Mouse (Mus musculus) embryo, embryonic 10.5 days (tissue): ENCODE measurements at regions not wholly inside any gene's neighbourhood (a gene's known extent, or its start where the extent isn't known, plus 50 kb on each side); places are given as distances from the start of the nearest gene placed in this dataset.

Experiments
- DNase-seq: peaks from one replicate; pipeline ENCODE4 v3.0.0-alpha.2; 2015; ENCODE audit warnings: low spot score

DNA sequence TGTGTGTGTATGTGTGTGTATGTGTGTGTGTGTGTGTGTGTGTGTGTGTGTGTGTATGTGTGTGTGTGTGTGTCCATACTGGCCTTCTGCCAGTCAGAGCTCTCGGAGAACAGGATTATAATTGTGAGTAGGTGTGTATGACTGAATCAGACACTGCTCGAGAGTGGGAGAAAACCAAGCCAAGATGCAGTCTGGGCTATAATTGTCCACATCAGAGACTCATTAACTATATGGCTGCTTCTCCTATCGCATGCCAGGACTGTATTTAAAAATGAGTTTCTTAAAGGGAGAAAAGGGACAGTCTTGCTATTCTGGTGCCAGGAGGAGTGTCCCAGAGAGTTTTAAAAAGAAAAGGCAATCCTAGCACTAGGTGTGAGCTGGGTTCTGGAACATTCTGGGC lies 58.7 kb upstream of the Adpgk start:
- no peak for DNase-seq

DNA sequence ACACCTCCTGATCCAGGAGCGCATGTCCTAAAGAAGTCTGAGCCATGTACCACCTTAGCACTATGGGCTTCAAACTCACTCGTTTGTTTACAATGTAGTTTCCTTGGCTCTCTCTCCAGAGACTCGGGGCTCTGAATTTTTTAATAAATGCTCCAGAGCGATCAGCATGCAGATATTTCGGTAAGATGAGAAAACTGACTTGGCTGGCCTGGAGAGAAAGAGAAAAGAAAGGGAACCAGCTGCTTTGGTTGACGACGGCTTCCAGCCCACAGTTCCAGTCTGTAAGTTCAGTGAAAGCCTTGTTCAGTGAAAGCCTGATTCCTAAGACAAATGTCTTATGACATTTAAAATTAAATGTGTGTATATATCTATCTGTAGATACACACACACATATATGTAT lies 59.4 kb upstream of the Adpgk start:
- no peak for DNase-seq

DNA sequence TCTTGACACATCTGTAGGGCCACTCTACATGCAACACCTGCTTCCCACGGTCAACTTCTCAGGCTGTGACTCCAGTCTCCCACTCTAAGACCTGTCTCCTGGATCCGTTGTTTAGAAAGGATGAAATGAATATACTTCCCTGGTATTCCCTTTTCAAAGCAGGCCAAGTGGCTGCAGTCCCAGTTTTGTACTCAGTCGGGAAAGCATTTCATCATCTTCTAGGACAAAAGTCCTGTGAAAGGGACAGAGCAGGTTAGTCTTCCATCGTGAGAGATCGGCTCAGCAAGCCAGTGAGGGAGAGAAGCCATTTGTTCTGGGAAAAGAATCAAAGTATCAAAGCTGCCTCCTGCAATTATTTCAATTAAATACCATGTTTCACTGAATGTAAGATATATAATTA lies 60.2 kb upstream of the Adpgk start:
- no peak for DNase-seq

DNA sequence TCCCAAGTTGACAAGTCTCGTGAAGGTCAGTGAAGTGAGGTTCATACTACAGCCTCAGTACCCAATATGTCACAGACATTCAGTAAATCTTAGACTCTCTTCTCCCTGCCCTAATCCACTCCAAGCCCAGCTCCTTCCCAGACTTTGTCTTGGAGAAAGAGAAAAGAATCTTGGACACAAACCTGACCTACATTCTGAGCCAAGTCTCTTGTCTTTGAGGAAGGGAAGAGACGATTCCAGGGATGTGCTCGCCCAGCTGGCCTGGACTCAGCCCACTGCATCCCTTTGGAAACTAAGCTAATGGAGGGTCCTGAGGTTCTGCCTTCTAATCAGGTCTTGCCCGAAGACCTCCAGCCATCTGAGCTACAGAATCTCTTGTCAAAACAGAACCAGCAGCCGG lies 61.2 kb upstream of the Adpgk start:
- no peak for DNase-seq

DNA sequence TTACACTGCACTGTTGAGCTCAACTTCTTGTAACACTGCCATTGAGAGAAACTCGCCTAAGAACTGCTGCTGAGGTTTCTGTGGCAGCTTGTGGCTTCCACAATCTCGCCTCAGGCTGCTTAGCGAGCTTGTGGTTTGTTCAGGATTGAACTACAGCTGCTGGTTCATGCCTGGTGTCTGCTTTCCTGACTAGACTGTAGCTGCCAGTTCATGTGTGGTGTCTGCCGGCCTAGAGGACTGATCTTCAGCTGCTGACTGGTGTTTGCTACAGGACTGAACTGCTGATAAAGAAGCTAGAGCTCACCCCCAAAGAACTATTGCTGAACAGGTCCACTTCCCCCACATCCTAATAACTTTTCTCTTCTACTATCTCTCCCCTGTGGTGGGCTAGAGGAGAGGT lies 63.4 kb upstream of the Adpgk start:
- DNase-seq = no peak

DNA sequence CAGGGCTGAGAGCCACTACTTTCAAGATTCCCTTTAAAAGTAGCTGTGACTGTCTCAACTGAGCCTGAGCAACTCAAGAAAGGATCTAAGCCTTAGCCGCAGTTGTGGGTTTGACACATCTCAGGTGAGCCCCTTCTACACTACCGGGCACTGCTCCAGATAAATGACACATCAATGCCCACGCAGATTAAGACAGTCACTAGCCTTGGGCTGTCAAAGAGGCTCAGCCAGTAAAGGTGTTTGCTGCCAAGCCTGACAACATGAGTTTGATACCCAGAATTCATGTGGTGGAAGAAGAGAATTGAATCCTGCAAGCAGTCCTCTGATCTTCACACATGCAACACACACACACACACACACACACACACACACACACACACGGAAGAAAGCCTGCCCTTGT lies 65.0 kb upstream of the Adpgk start:
- DNase-seq = no peak

DNA sequence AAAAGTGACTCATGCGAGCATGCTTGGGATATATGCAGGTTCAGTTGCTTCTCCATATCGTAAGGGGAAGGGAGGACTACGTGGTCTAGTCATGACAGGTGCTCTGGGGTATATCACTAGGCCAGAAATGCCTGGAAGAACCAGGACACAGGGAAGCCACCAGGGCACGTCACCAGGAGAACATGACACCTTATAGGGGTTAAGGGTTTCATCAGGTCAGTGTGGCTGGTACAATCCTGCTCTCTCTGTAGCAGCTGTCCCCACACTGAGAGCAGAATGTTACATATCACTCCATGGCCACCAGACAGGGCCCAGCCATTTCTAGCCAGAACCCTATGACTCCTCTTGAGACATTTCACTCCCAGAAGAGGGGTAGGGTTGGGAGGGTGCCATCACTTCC lies 72.1 kb upstream of the Adpgk start:
- DNase-seq = no peak

DNA sequence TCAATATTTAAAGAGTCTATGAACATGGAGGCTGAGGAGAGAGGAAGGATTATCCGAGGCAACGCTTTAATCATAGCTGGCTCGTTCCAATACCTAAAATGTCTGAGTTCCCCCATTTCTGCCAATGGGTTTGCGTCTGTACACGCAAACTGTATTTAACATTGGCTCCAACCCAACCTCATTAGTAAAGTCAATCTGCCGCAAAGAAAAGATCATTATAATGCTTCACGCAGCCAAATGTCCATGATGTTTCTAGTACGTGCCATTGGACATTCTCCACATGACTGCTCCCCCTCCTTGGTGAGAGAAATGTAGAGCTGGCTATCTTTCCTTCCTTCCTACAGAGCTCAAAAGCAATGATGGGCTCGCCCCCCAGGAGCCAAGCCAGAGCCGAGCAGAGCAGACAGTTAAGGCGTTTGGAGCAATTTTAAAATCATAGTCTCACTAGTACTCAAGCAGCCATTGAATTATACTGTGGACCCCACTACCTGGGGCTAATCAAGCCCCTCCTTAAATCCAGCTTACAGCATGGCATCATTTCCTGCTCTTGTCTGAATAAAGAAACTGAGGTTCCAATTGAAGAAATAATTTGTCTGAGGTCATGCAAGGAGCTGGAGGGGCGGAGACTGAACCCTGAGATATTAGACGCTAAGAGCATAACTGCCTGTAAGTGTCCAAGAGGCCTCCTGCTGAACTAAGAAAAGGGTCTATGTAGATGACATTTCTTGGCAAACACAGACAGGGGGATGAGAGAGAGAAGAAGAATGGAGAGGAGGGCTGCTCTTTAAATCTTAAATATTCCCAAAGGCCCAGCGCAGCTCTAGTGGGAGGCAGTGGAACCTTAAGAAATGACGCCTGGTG lies 88.5 kb upstream of the Adpgk start:
- DNase-seq = no peak

DNA sequence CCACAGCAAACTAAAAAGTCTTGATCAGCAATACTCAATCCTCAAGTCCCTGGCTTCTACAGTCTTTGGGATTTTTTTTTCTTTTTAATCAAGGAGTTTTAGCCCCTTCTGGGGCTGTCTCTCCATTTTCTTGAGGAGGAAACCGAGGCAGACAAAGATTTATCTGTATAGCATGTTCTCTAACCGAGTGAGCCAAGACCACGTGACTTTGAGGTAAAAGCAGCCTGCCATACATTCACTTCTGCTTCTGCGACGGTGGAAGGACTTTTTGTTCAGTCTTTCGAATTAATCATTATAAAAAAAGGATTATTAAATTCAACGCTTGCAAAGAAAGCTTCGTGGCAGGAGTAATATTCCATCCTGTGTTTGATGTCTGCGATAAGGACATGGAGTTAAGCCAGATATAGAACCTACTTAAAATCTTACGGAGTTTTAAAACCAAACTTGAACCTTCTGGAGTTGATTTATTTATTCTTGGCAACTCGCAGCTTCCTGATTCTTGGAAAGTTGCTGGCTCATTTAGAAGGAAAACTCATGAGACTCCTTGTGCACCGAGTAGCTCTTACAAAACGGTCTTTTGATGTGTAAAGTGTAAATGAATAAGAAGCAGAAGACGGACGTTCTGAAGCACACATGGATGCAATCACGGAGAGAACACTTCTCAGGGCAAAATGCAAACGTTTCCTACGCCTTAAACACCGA lies 91.7 kb upstream of the Adpgk start:
- DNase-seq = no peak

DNA sequence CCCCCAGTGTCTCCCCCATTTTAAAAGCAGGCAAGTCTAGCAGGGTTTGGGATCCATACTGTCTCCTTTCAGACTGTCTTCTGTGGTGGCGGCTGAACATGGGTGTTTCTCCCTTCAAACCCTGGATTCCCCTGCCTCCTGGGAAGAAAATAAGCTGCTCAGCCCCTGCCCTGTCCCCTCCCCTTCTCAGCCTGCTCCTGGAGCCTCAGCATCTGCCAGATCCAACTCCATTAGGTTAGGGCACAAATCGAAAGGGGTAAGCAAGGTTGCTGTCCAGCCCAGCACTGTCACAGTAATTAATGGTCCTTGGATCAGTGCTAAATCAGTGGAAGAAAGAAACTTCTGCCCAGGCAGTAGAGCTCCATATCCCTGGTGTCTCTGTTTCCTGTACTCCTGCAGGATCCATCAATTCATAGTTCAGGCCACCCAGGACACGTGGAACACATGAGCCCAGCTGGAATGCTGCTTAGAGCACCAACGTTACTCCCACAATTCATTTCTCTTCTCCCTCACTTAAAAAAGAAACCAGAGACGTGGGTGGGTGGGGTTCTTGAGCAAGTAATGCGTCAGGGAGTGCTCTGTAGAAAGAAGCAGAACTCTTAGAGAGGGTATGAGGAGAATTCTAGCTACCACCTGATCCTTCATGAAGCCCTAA lies 93.0 kb upstream of the Adpgk start:
- DNase-seq = peak; percentile 29

DNA sequence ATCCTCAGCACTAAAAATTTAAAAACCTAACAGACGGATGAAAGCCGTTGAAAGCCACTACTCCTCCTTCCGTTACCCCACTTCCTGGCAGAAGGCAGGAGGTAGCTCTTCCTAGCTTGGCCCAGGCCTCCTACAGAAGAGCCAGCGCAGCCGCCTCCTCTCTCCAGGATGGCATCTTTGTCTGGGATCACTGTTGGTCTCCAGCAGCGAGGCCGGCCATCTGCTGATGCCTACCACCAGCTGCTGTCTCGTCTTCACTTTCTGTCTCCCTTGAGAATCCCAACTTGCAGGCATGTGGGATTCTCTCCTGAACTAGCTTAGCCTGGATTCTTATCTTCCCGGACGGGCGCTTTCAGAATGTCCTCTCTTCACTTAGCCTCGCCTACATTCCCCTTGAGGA lies 93.9 kb upstream of the Adpgk start:
- no peak for DNase-seq

DNA sequence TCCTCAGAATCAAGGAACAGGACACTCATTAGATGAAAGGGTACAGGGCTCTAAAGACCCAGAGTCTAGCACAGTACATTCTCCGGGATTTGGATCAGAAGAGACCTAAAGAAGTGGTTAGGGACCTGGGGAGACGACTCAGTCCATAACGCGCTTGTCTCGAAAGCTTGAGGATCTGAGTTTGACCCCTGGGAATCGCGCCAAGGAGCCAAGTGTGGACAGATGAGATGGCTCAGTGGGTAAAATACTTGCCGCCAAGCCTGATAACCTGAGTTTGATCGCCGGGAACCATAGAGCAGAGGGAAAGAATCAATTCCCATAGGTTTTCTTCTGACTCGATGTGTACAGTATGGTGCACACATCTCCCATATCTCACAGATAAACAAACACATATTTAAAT lies 97.4 kb upstream of the Adpgk start:
- DNase-seq = no peak

DNA sequence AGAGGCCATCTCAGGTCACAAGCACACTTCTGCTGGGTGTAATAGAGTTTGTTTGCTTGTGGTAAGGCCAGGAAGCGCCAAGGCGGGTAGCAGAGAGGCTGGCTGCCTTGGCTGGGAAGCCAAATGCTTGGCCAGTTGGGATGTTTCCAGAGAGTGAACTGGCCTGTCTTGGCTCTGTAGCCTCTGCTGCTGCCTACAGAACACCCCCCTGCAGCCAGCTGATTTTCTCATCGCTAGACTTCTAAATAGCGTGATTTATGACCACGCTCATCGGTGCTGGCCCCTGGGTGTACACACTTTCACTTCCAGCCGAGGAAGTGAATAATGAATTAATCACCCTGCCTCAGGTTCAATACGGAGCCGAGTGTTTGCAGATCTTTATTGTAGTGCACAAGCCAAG lies 102.2 kb upstream of the Adpgk start:
- DNase-seq = peak; percentile 68

DNA sequence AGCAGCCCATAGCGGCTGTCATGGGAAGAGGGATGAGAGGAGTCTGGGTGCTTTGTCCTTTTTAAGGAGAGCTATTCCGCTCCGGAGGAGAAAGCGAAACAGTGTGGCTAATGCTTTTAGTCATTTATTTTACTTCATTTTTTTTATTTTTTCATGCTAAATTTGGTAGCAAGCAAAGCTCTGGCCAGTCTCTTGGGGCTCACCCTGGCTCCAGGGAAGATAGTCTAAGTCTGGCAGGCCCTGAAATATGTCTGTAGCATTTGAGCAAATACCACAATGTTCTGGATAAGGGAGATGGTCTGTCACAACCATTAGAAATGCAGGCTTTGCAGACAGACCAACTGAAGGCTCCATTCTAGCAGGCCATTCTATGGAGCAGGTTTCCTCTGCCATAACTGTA lies 102.9 kb upstream of the Adpgk start:
- peak; percentile 10 for DNase-seq

DNA sequence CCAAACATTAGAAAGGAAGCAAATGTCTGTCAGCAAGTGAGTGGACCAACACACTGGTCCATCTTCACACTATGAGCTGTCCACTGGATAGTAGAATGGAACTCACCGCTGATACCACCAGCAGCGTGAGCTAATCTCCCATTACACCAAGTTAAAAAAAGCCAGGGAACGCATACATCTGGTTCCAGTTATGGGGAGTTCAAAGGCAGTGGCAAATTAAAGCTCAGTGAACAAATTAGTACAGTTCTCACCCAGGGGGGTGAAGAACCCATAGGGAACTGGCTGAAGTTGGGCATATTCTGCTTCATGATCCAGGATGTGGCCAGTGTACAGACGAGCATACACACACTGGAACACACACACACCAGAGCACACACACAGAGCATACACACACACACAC lies 105.0 kb upstream of the Adpgk start:
- peak; percentile 57 for DNase-seq

DNA sequence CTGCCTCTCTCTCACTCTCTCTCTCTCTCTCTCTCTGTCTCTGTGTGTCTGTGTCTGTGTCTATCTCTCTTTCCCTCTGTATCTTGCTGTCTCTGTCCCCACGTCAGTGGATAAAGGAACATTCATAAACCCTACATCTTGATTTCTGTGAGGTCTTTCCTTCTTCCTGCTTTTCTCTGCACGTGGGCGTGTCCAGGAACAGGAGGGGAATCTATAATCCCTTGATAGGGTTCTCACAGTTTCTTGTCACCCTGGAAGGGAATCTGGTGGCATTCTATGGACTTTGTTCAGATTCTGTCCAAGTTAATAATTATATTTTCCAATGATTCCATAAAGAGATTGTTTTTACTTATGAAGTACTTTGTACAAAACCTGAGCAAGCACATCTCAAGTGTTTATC lies 107.3 kb upstream of the Adpgk start:
- DNase-seq = no peak

DNA sequence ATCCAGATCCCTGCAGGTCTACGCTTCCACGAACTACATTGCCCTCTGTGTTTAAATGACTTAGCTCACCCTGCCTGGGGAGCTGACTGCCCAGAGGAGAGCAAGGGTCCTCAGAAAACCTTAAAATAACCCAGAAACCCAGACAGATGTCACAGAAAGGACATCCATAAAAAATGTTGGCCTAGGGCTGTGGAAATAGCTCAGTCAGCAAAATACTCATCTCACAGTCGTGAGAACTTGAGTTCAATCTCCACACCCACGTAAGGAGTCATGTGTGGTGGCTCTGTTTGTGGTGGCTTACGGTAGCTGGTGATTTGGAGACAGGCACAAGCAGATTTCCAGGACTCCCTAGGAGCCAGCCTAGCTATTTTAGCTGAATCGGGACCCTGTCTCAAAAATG lies 108.5 kb upstream of the Adpgk start:
- DNase-seq = no peak

DNA sequence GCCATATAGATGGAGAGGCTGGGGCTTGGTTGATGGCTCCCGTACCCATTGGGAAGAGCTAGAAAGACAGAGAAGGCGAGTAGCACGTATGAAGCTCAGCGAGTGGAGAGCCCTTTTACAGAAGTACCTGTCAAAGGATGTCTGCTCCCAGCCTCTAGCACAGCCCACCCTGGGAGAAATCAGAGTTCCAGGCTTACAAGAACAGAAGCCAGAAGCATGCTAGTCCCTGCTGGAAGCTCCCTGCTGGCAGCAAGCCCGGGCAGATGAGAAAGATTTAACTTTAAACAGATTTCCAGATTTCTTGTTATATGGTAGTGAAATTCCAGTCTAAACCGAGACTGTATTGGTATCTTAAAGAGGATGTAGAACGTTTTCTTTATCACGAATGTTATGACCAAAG lies 108.9 kb upstream of the Adpgk start:
- no peak for DNase-seq

DNA sequence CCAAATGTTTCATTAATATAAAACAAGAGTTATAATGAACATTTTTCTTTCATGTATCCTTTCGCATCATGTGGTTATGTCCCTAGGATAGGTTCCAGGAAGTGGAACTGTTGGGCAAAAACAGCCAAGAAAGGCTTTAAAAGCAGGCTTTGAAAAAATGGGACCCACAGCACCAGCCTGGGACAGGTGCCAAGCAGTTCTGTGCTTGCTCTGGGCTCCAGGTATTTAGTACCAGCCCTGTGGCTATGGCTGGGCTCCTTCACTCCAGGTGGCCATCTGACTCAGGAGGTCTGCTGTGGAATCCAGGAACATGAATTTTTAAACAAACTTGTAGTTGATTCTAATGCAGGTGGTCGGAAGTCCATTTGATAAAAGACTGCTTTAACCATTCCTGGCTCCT lies 119.8 kb upstream of the Adpgk start:
- no peak for DNase-seq

DNA sequence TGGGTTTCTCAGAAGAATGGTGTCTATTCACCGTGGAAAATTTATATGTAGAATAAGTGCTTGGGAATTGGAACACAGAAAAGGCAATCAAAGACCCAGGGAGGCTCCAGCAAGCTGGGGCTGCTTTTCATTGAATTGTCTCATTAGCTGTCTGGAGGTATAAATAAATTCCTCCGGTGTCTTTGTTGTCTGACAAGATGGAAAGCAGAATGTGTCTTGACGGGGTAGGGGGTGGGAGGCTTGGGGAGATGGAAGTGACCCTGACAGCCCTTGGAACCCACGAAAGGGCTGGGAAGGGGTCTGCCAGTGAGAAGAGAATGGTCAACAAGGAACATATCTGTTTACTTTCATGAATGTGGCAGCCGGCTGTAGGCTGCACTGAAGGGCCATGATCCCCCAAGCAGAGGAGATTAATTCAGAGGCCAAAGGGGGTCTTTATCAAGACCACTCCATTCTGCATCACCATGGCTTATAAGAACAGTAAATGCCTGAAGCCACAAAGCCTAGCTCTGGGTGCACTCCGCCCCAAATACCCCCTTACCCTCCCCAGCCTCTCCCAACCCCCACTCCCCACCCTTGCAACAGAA lies 127.2 kb upstream of the Neo1 start:
- DNase-seq = peak; percentile 69

DNA sequence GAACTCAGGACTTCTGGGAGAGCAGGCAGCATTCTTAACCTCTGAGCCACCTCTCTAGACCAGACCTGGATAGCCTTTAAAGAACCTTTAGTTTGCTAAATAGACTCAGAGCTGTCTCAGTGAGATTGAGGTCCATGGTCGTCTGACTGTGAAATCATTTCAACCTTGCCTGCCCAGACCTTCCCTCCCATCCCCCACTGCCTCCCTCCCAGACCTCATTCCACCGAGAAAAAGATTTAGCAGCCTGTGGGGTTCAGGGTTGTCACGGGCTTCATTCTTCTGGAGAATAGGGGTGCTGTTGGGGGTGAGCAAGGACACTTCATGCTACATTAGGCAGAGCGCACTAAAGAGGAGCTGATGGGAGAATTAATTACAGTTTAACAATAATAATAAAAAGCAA lies 126.7 kb upstream of the Neo1 start:
- DNase-seq = peak; percentile 73

DNA sequence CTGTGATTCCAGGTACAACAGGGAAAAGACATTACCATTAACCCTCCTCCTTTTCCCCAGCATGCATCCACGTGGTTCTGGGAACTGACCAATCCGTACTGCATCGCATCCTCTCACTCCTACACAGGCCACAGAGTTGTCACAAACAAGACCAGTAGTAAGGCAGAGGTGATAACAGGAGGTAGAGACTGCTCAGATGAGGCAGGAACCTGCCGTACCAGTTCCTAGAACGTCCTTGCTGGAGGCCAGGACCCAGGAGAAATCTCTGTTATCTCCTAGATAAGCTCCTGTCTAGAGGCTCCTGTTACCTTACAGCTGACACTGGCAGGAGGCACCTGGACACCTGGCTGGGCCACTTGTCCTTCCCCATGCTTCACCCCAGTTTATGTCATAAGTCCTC lies 121.4 kb upstream of the Neo1 start:
- DNase-seq = no peak

DNA sequence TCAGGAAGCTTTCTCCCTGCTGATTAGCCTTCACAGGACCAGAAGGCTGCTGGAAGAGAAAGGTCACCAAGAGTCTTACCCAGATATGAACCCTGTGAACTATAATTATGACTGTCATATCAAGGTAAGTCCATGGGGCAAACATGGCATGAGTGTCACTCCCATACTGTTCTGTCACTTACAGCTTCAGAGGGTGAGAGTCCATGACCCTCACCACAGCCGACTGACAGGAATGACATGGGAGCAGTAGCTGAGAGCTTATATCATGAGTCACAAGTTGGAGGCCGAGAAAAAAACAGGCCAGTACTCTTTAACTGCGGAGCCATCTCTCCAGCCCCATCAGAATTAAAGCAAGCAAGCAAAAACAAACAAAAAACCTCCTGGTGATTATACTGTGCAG lies 117.7 kb upstream of the Neo1 start:
- DNase-seq = no peak
